Mouse (Mus musculus): ENCODE data around the gene Rplp2. TPM values are rescaled to one million over a fixed set of nuclear protein-coding genes. Genes with fewer than 3 reads are reported as not detected.

Gene Rplp2
- polyA plus RNA-seq, 1 experiment: 3,328 TPM

DNA sequence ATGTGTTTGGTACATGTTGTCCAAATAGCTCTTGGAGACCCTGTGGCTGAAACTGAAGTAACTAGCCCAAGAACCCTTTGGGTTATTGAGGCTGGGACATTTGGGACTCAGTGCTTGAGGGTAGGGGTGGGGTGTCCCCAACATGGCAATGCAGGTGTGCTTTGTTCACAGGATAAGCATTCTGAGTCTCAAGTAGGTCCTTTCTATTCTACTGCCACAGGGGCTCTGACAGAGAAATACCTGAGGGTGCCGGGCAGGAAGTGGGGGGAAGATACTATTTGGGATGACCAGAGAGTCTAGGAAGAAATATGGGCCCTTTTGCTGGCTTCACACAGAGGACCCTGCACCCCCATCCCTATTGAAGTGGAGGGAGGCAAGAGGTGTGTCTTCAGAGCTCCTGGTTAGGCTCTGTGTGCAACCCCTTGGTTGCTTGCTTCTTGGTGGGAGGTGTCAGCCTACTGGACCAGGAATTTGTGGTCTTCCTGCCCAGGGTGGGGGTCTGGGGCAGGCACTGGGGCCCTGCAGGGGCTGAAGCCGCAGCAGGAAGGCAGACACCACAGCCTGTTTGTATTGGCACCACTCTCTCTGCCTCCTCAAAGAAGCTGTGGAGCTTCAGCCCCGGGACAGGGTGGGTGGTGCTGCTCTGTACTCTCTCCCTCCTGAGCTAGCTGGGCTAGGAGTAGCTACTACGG, 30.6 kb downstream of the Rplp2 start:
- no peak for TF ChIP-seq GATA1 (IDR thresholded peaks at IDR 0.05; ENCODE audit: low read length)

GRCm38 (mm10) chr7:141478270-141478748, 31.1 kb downstream of the Rplp2 start:
- TF ChIP-seq GATA1 (IDR thresholded peaks at IDR 0.05; ENCODE audit: low read length): no peak

DNA sequence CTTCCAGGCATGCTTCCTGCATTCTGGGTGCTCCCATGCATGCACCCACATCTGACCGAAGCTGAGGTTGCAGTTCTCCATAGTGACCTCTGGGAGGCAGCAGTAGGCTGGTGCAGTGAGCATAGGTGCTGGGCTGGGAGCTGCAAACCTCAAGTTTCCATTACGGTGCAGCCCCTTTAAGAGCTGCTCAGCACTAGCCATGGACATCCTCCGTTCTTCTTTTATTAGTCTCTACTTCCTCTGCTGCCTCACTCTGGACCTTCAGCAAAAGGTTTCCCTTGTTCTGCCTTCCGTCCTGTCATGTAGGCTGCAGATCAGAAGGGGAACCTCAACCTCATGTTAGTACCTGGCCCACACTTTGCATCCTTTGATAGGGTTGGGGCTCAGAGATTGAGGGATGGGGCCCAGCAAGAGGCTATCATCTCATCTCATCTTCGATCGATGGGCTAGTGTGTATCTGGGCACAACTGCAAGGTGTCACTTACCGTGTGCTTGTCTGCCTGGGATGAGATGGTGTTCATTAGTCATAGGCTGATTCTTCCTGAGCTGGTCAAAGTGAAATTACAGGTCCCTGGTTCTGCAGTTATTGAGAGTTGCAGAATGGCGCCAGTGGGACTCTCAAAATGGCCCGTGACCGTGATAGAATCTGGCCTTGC, 33.8 kb downstream of the Rplp2 start:
- TF ChIP-seq GATA1 (IDR thresholded peaks at IDR 0.05; ENCODE audit: low read length): no peak

- no peak for TF ChIP-seq GATA1 (IDR thresholded peaks at IDR 0.05; ENCODE audit: low read length)
These were observed 34.6 kb downstream of the Rplp2 start for GRCm38 (mm10) chr7:141481498-141482401.

DNA sequence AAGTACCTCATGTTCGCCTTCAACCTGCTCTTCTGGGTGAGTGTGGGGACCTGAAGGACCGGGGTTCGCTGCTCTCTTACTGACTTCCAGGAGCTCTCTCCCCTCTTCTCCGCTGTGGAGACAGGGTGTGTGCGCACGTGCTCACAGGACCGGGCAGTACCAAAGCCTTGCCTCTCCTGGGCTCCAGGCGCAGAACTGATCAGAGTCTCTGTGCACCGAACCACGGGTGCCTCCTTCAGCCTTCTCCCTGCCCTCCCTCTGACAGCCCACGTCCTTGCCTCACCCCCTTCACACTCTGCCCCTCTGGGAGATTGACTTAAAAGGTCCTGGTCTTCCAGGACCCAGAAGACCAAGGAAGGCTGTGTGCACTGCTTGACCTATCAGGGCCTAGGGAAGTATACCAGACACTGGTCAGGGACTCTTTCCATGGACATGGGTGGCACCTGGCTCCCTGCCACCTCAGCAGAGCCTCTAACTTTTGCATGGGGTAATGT, 35.4 kb downstream of the Rplp2 start:
- TF ChIP-seq GATA1 (IDR thresholded peaks at IDR 0.05; ENCODE audit: low read length): no peak

DNA sequence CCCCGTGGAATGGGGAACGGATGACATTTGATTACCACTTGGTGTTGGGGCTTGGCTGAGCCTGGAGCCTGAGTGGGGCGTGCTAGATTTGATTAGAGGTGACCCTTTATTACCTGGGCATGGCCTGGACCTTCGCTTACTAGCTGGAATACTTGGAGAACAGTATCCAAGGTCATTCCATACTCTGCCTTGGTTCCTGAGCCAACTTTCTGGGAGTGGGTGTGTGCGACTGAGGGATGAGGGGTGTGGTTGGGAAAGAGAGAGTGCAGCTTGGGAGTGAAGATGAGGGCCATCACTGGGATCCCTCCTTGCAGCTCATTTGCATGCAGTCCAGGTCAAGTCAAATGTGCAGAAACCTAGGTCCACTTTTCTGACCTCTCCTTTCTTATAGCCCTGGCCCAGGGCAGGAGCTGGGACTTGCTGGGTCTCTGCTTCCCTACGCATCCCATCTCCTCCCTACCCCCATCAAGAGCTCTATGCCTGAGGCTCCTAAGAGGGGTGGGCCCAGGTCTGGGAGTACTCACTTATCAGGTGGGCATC, 36.0 kb downstream of the Rplp2 start:
- TF ChIP-seq GATA1 (IDR thresholded peaks at IDR 0.05; ENCODE audit: low read length): no peak

GRCm38 (mm10) chr7:141484186-141485120, 37.3 kb downstream of the Rplp2 start:
- no peak for TF ChIP-seq GATA1 (IDR thresholded peaks at IDR 0.05; ENCODE audit: low read length)

DNA sequence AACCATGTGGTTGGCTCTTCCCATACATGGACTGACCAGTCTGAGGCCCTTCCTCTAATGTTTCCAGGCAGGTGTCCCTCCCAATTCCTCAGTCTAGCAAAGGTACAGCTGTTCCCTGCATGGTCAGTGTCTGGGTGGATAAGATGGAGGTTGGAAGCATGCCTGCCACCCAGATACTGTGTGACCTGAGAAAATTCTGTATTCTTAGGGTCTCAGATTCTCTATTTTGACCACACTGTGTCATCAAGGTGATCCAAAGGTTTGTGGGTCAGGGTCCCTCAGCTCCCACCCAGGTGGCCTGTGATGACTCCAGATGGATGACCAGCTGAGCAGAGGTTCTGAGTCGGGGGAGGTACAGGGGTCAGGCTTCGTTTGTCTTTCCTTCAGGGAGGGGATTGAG, 38.0 kb downstream of the Rplp2 start:
- TF ChIP-seq GATA1 (IDR thresholded peaks at IDR 0.05; ENCODE audit: low read length): no peak

DNA sequence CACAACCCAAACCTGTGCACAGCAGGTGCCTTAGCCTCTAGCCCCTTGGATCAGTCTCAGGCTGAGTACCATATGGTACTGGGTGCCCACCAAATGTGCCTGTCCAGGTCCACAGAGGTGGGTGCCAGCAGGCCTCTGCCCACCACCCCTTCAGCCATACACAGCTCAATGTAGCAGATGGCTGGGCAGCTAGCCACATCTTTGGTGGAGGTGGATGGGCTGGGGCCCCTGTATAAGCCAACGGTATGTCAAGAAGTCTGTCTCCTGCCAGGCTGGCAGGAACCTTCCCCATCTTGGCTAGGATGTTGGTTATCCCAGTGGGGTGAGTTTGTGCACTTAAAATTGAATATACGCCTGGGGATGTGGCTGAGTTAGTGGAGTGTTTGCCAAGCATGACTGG, 38.4 kb downstream of the Rplp2 start:
- no peak for TF ChIP-seq GATA1 (IDR thresholded peaks at IDR 0.05; ENCODE audit: low read length)

DNA sequence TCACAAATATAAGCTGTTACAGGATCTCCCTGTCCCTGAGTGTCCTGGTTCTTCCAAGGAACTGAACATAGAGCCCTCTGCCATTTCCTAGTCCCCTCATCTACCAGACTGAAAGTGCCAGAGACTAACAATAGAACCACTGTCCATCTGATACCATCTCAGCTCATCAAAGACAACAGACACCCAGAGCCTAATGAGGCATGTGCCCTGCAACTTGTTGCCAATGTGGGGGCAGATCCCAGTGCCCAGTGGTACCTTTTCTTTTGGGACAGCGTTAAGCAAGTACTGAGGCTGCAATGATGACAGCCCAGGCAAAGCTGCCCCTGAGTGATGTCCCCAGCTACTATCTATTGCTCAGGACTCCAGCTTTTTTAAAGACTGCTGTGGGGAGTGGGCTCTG, 39.1 kb downstream of the Rplp2 start:
- TF ChIP-seq GATA1 (IDR thresholded peaks at IDR 0.05; ENCODE audit: low read length): no peak

DNA sequence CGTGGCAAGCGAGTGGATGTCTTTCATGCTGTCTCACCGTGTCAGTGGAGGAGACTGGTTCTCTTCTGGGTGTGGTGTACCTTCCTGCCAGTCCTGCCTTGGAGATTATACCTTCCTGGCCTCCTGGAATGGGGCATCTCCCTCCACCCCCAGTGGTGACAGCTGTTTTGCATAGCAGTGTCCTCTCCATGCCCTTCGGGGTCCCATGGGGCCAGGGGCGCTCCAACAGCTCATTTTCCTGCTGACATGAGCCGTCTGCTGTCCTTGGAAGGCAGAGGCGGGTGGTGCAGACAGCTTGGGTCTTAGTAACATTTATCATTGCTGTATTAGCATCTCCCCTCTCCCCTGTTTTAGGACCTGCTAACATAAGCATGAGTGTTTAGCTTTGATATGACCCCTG, 40.0 kb downstream of the Rplp2 start:
- TF ChIP-seq GATA1 (IDR thresholded peaks at IDR 0.05; ENCODE audit: low read length): no peak

DNA sequence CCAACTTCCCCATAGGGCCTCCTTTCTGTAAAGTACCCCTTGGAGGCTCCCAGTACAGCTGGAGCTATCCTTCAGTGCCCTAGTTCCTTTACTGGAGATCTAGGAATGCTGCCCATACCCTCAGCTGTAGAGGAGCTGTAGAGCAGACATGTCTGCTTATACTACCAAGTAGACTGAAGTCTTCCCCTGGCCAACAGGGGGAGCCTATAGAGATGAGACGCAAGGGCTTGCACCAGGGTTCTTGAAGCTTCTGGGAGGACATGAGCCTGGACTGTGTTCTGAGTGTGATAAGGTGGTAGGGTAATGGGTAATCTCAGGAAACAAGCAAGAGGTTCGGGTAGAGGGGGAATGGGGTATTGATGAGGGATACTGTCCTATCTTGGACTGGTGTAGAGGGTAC, 44.0 kb downstream of the Rplp2 start:
- no peak for TF ChIP-seq GATA1 (IDR thresholded peaks at IDR 0.05; ENCODE audit: low read length)

GRCm38 (mm10) chr7:141492738-141493137, 45.6 kb downstream of the Rplp2 start:
- TF ChIP-seq GATA1 (IDR thresholded peaks at IDR 0.05; ENCODE audit: low read length): no peak

- TF ChIP-seq GATA1 (IDR thresholded peaks at IDR 0.05; ENCODE audit: low read length): no peak
These were observed 46.6 kb downstream of the Rplp2 start for GRCm38 (mm10) chr7:141493729-141494128.

DNA sequence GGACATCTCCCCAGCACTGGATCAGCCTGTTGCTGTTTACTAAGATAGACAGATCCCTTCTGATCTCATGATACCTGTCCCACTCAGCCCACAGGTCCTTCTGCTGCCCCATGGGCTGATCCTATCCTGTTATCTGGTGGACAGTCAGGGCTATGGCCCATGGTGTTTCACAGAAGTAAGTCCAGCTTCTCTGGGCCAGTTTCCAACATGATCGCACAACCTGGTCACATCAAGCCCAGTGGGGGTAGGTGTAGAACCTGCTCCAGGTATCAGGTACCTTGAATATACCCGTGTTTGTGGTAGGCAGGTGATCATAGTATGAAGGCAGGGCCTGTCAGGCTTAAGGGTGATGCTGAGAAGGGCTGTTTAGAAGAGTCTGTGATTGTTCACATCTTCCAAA, 48.2 kb downstream of the Rplp2 start:
- no peak for TF ChIP-seq GATA1 (IDR thresholded peaks at IDR 0.05; ENCODE audit: low read length)
